Mouse (Mus musculus): ENCODE measurements at regions not wholly inside any gene's neighbourhood (a gene's known extent, or its start where the extent isn't known, plus 50 kb on each side); places are given as distances from the start of the nearest gene placed in this dataset.

DNA sequence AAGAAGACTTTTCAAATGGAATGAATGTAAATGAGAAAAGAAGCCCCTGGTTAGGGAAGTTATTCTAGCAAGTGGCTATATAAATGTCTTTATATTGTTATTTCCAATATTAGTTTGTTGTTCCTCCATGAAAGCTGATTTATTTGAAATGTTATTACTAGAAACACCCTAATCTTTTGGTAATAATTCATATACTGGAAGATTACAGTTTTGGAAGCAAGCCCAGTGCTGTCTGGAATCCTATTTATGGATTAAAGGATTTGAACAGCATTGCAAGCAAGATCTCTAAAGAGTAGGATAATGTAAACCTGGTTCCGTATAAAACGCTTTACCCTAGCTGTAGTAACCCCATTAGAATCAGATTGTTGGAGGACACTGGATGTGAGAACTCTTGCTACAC lies 96.8 kb upstream of the Plxna2 start:
- no peak for TF ChIP-seq CTCF (conservative IDR thresholded peaks at IDR 0.05; ENCODE audit: low read length)
- no peak for TF ChIP-seq POU5F1 (IDR thresholded peaks at IDR 0.05; ENCODE audit: borderline replicate concordance, low read length)
- TF ChIP-seq NANOG (IDR thresholded peaks at IDR 0.05; ENCODE audit: borderline replicate concordance, low read length) = no peak
- 0 out of 2 replicates have a peak, but pooled peaks cover 2% of the 10 kb centered on the region for H3K4me1 ChIP-seq (replicated peaks; ENCODE audit: low read depth, low read length)

DNA sequence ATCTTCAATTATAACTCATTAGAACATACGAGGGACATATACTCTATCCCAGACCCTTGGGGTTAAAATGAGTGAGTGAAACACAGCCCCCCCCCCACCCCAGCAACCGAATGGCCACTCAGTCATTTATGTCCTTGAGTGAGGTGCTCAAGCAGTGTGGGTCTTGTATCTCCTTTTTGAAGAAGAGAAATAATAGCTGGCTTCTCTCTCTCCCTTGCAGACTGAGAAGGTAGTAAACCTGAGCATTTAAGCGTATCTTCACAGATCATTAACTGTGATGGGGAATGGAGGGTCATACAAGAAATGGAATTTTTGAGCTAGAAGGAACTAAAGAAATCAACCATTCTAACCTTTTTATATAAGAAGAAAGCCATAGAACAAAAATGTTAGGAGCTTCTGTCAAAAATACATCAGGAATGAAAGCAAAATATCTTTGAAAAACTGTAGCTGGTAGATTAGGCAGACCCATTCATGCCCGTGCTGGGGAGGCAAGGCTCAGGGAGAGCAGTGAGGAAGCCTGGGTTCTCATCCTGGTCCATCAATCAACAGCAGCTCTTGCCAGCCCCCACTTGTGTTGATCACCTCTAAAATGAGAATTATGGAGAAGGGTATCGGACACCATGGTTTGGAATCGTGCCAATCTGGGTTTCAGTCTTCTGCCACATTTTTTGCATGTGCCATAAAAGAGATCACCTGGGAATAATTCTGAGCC lies 98.4 kb upstream of the Plxna2 start:
- Histone ChIP-seq H3K9me3 (ENCODE audit: low read length) (no peaks in the 10 kb centered on the region), H3K4me3 (replicated peaks; ENCODE audit: low read length) (no peak overlapping the region), H3K36me3 (ENCODE audit: insufficient read depth, low read length) (no peaks in the 10 kb centered on the region), H3K4me1 (replicated peaks; ENCODE audit: low read depth, low read length) (0 out of 2 replicates have a peak, but pooled peaks cover 2% of the 10 kb centered on the region), H3K27me3 (ENCODE audit: insufficient read depth, low read length) (no peaks in the 10 kb centered on the region)
- no peak for TF ChIP-seq NANOG (IDR thresholded peaks at IDR 0.05; ENCODE audit: borderline replicate concordance, low read length)
- no peak for TF ChIP-seq POU5F1 (IDR thresholded peaks at IDR 0.05; ENCODE audit: borderline replicate concordance, low read length)
- no peak for TF ChIP-seq CTCF (conservative IDR thresholded peaks at IDR 0.05; ENCODE audit: low read length)

More for the DNA sequence above, 96.8 kb upstream of the Plxna2 start:
- no peaks in the 10 kb centered on the region for H3K9me3 ChIP-seq (ENCODE audit: low read length)
- H3K36me3 ChIP-seq (ENCODE audit: insufficient read depth, low read length) = no peaks in the 10 kb centered on the region
- H3K27me3 ChIP-seq (ENCODE audit: insufficient read depth, low read length) = no peaks in the 10 kb centered on the region
- H3K4me3 ChIP-seq (replicated peaks; ENCODE audit: low read length) = no peak overlapping the region

DNA sequence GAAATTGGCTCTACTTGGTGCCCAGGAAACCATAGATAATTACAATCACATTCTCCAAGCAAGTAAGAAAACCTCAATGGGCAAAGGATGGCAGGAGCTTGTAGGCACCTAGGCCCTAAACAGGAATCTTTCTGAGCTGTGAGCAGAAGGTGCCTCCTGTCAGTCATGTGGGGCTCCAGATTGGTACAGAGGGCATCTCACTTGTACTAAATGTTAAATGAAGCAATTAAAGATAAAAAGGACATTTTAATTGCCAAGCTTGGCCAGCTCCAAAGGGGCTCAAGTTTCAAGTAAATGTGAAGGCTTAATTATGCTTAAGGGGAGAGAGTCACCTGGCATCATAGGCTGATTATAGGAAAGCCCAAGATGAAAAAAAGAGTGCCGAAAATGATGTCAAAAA lies 101.9 kb upstream of the Plxna2 start:
- no peaks in the 10 kb centered on the region for H3K27me3 ChIP-seq (ENCODE audit: insufficient read depth, low read length)
- peaks cover 6% of the 10 kb centered on the region; the same call in 1 of the 2 replicates for H3K9me3 ChIP-seq (ENCODE audit: low read length)
- H3K4me1 ChIP-seq (replicated peaks; ENCODE audit: low read depth, low read length) = 0 out of 2 replicates have a peak, but pooled peaks cover 2% of the 10 kb centered on the region
- H3K4me3 ChIP-seq (replicated peaks; ENCODE audit: low read length) = no peak overlapping the region
- TF ChIP-seq CTCF (conservative IDR thresholded peaks at IDR 0.05; ENCODE audit: low read length) (no peak), NANOG (IDR thresholded peaks at IDR 0.05; ENCODE audit: borderline replicate concordance, low read length) (no peak)
- H3K36me3 ChIP-seq (ENCODE audit: insufficient read depth, low read length) = no peaks in the 10 kb centered on the region

DNA sequence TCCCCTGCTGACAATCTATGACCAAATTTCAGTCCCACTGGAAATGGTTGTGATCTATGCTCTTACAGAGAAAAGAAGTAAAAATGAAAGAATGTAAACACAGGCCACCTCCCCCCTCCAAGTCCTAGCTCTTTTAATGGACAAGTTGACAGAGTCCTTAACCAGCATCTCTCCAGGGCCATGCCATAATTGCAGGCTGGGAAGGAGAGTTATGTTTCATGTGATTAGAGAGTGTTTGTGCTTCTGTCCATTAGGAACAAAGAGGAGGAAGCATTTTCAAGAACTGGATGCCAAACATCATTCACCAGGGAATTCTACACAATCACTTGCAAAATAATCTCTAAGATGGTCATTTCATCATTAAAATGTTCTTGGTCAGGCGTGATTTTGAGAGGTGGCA lies 109.7 kb upstream of the Plxna2 start:
- Histone ChIP-seq H3K4me3 (replicated peaks; ENCODE audit: low read length) (no peak overlapping the region), H3K27me3 (ENCODE audit: insufficient read depth, low read length) (no peaks in the 10 kb centered on the region), H3K4me1 (replicated peaks; ENCODE audit: low read depth, low read length) (peaks cover 29% of the 10 kb centered on the region), H3K9me3 (ENCODE audit: low read length) (peaks cover 6% of the 10 kb centered on the region; the same call in 1 of the 2 replicates), H3K36me3 (ENCODE audit: insufficient read depth, low read length) (no peaks in the 10 kb centered on the region)
- TF ChIP-seq CTCF (conservative IDR thresholded peaks at IDR 0.05; ENCODE audit: low read length) (no peak), NANOG (IDR thresholded peaks at IDR 0.05; ENCODE audit: borderline replicate concordance, low read length) (no peak)

- no peaks in the 10 kb centered on the region for H3K9me3 ChIP-seq (ENCODE audit: low read length)
- H3K4me1 ChIP-seq (replicated peaks; ENCODE audit: low read depth, low read length) = peaks cover 29% of the 10 kb centered on the region
- no peak overlapping the region for H3K4me3 ChIP-seq (replicated peaks; ENCODE audit: low read length)
- H3K27me3 ChIP-seq (ENCODE audit: insufficient read depth, low read length) = no peaks in the 10 kb centered on the region
- 0 out of 2 replicates have a peak, but pooled peaks have one; percentile 33 for TF ChIP-seq NANOG (IDR thresholded peaks at IDR 0.05; ENCODE audit: borderline replicate concordance, low read length)
- TF ChIP-seq CTCF (conservative IDR thresholded peaks at IDR 0.05; ENCODE audit: low read length) = no peak
- 0 out of 2 replicates have a peak, but pooled peaks have one; percentile 32 for TF ChIP-seq POU5F1 (IDR thresholded peaks at IDR 0.05; ENCODE audit: borderline replicate concordance, low read length)
- H3K36me3 ChIP-seq (ENCODE audit: insufficient read depth, low read length) = no peaks in the 10 kb centered on the region
These were observed 112.2 kb upstream of the Plxna2 start for GRCm38 (mm10) chr1:194505826-194506225.

DNA sequence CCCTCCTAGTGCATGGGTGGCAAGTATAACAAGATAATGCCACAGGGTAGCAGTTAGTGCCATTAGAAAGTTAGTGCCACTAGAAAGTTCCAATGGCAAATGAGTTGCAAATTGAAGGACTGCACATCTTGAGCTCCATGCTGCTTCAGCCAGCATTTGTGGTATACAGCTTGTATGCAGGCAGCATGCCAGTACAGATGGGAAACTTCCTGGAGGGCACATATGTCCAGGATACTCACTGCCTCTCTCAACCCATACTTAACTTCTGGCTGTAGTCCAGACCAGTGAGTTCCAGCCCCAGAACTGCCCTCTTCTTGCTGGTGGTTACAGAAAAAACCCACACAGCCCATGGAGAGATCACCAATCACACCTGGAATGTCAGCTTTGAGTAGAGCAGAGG lies 113.8 kb upstream of the Plxna2 start:
- H3K9me3 ChIP-seq (ENCODE audit: low read length) = no peaks in the 10 kb centered on the region
- H3K4me3 ChIP-seq (replicated peaks; ENCODE audit: low read length) = no peak overlapping the region
- TF ChIP-seq CTCF (conservative IDR thresholded peaks at IDR 0.05; ENCODE audit: low read length) = no peak
- TF ChIP-seq POU5F1 (IDR thresholded peaks at IDR 0.05; ENCODE audit: borderline replicate concordance, low read length) = no peak
- no peak for TF ChIP-seq NANOG (IDR thresholded peaks at IDR 0.05; ENCODE audit: borderline replicate concordance, low read length)
- no peaks in the 10 kb centered on the region for H3K27me3 ChIP-seq (ENCODE audit: insufficient read depth, low read length)
- peaks cover 29% of the 10 kb centered on the region for H3K4me1 ChIP-seq (replicated peaks; ENCODE audit: low read depth, low read length)
- H3K36me3 ChIP-seq (ENCODE audit: insufficient read depth, low read length) = no peaks in the 10 kb centered on the region

GRCm38 (mm10) chr1:194503517-194503916 lies 114.5 kb upstream of the Plxna2 start:
- Histone ChIP-seq H3K36me3 (ENCODE audit: insufficient read depth, low read length) (no peaks in the 10 kb centered on the region), H3K4me1 (replicated peaks; ENCODE audit: low read depth, low read length) (peaks cover 29% of the 10 kb centered on the region), H3K4me3 (replicated peaks; ENCODE audit: low read length) (no peak overlapping the region), H3K27me3 (ENCODE audit: insufficient read depth, low read length) (no peaks in the 10 kb centered on the region), H3K9me3 (ENCODE audit: low read length) (no peaks in the 10 kb centered on the region)
- TF ChIP-seq NANOG (IDR thresholded peaks at IDR 0.05; ENCODE audit: borderline replicate concordance, low read length) (no peak), CTCF (conservative IDR thresholded peaks at IDR 0.05; ENCODE audit: low read length) (no peak), POU5F1 (IDR thresholded peaks at IDR 0.05; ENCODE audit: borderline replicate concordance, low read length) (no peak)

GRCm38 (mm10) chr1:194496424-194496823 lies 121.6 kb upstream of the Plxna2 start:
- Histone ChIP-seq H3K36me3 (ENCODE audit: insufficient read depth, low read length) (no peaks in the 10 kb centered on the region), H3K27me3 (ENCODE audit: insufficient read depth, low read length) (no peaks in the 10 kb centered on the region), H3K9me3 (ENCODE audit: low read length) (no peaks in the 10 kb centered on the region), H3K4me1 (replicated peaks; ENCODE audit: low read depth, low read length) (no peaks in the 10 kb centered on the region), H3K4me3 (replicated peaks; ENCODE audit: low read length) (no peak overlapping the region)
- TF ChIP-seq POU5F1 (IDR thresholded peaks at IDR 0.05; ENCODE audit: borderline replicate concordance, low read length) (no peak), CTCF (conservative IDR thresholded peaks at IDR 0.05; ENCODE audit: low read length) (no peak), NANOG (IDR thresholded peaks at IDR 0.05; ENCODE audit: borderline replicate concordance, low read length) (no peak)

DNA sequence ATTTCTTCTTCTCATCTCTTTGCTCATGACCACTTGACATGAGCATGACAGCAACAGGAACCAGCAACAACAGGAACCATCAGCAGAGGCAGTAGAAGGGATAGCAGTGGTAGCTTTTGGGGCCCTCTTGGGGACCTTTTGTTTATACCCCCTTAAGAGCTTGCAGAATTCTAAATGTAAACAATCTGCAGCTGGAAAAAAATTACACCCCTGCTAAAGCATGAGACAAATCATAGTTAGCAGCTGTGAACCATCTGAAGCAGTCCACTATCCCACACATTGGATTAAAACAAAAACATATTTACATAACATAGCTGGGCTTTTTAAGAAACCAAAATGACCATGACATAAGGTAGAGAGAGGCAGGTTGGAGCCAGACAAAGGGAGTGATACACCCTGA lies 126.9 kb upstream of the Plxna2 start:
- Histone ChIP-seq H3K4me3 (replicated peaks; ENCODE audit: low read length) (no peak overlapping the region), H3K27me3 (ENCODE audit: insufficient read depth, low read length) (no peaks in the 10 kb centered on the region), H3K4me1 (replicated peaks; ENCODE audit: low read depth, low read length) (no peaks in the 10 kb centered on the region), H3K36me3 (ENCODE audit: insufficient read depth, low read length) (no peaks in the 10 kb centered on the region), H3K9me3 (ENCODE audit: low read length) (no peaks in the 10 kb centered on the region)
- TF ChIP-seq NANOG (IDR thresholded peaks at IDR 0.05; ENCODE audit: borderline replicate concordance, low read length) (no peak), CTCF (conservative IDR thresholded peaks at IDR 0.05; ENCODE audit: low read length) (no peak), POU5F1 (IDR thresholded peaks at IDR 0.05; ENCODE audit: borderline replicate concordance, low read length) (no peak)

Data from E14TG2a.4 (cell line).